Mouse (Mus musculus): Measurements from ENCODE around the gene Pde4a.

Pde4a gene

DNA sequence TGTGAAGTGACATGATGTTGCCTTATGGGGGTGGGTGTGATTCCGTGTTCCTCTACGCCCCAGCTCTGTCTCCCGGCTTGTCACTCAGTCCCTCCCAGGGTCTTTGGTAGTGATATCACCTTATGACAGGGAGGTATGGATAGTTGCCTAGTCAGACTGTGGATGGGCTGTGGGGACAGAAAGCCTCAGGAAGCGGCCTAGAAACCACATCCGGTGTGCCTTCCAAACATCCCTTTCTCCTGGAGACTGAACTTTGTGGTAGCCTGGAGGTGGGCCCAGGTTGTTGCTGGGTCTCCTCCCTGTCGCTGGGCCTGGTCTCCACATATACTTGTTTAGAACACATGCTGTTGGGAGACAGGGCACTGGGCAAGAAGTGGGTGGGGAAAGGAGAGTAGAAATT lies 17.9 kb downstream of the Pde4a start:
- DNase-seq (ENCODE audit: low spot score in 2 of 2) = no peak

DNA sequence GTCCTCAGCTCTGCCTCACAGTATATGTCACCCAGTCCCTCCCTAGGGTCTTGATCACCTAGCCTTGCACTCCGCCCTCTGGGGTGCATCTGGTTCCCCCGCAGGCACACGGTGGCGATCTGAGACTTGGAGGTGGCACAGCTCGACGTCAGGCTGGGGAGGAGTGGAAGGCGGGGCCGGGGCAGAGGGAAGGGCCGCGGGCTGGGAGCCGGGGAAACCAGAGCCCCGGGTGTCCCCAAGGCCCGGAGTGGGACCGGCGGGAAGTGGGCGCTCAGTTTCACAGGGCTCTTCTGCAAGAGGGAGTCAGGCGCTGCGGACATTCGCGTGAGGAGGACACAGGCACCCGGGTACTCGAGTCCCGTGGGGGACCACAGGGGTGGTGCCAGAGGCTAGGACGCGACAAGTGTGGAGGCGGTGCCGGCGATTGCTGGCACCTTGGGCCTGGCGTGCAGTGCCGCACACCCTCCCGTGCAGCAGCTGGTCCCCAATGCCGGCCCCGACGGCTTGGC lies 18.4 kb downstream of the Pde4a start:
- no peak for DNase-seq (ENCODE audit: low spot score in 2 of 2)

DNA sequence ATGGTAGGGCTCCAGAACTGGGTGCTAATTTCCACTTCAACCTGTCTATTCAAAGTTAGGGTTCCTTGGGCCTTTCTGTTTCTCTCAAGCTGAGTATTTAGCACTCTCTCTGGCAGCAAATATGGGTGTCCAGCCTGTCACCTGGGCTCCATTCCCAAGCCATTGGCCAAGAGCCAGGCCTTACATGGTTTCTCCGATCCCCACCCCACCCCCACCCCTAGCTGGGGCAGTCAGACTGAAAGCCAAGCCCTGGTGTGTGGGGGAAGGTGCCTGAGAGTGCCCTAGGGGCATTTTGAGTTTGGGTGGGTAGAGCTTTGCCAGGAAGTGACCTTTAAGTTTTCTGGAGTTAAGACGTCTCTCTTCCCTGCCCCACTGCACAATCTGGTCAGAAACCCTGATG lies 19.2 kb downstream of the Pde4a start:
- no peak for DNase-seq (ENCODE audit: low spot score in 2 of 2)

DNA sequence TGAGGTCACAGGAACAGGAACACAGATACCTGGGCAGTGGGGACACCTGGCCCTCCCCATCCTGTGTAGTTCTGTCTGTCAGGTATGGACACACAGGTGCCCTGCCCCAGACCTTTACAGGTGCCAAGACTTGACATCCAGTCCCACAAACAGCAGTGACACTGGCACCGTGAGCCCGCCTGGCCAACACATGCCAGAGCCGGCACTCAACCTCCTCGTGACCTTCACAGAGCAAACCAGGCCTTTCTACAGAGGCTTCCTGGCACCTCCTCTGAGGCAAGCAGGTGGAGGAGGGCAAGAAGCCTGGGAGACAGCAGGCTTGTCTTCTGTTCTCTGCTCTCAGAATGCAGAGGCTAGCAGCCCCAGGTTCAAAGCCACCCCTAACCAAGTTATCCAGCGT lies 19.9 kb downstream of the Pde4a start:
- no peak for DNase-seq (ENCODE audit: low spot score in 2 of 2)

DNA sequence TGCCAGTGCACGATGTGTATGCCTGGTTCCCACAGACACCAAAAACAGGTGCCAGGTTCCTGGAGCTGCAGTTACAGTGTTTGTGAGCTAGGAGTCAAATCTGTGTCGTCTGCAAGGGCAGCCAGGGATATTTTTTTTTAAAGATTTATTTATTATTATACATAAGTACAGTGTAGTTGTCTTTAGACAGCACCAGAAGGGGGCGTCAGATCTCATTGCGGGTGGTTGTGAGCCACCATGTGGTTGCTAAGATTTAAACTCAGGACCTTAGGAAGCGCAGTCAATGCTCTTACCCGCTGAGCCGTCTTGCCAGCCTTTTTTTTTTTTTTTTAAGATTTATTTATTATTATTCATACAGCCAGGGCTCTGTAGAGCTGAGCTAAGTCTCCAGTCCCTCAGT lies 24.4 kb downstream of the Pde4a start:
- DNase-seq (ENCODE audit: low spot score in 2 of 2) = no peak

DNA sequence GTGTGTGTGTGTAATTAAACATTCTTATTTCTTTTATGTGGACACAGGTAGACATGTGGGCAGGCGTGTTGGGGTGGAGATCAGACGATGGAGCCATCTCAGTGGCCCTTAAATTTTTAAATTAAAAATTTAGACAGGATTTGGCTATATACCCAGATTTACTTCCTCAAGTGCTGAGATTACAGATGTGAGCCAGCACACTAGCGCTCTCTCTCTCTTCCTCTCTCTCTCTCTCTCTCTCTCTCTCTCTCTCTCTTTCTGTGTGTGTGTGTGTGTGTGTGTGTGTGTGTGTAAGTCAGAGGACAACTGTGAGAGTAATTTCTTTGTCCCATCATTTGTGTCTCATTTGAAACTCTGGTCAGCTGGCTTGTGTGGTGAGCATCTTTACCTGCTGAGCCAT lies 25.2 kb downstream of the Pde4a start:
- no peak for DNase-seq (ENCODE audit: low spot score in 2 of 2)

DNA sequence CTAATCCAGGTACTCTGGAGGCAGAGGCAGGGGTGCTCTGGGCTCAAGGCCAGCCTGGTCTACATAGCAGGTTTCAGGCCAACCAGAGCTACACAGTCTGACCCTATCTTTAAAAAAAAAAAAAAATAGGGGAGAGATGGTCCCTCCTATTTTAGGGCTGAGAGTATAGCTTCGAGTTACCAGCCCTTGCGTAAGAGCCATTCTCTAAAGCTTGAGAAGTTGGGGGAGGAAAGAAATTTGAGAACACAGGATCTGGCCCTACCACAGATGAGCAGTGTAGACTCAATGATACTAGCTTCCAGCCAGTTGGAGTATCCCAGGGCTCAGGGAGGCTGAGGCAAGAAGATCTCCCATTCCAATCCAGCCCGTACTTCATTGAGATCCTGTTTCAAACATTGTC lies 28.3 kb downstream of the Pde4a start:
- no peak for DNase-seq (ENCODE audit: low spot score in 2 of 2)

DNA sequence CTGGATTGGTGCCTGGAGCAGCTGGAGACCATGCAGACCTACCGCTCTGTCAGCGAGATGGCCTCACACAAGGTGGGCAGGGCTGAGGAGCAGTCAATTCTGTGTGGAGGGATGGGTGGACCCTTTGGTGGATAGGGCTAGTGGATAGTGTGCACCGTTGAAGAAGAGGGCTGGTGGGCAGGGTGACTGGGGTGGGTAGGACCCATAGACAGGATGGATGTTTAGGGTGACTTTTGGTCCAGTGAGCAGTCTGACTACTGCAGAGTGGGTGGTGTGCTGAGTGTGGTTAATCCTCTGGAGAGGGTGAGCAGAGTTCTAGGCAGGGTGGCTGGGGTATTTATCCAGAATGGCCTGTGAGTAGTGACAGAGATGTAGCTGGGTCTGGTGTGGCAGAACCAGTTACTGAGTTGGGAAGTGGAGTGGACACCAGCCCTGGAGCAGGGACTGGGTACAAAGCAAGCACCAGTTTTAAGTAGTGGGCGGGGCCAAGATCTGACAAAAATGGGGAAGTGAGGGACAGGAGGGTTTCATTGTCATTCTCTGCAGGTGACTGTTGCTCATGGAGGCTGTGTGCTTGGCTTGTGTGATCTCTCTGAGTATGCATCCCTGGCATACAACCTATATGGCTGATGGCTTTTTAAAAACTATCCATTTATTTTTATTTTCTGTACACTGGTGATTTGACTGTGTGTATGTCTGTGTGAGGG lies 29.4 kb downstream of the Pde4a start:
- no peak for DNase-seq (ENCODE audit: low spot score in 2 of 2)

- DNase-seq (ENCODE audit: low spot score in 2 of 2) = peak; percentile 69 to 77
Observed at GRCm38 (mm10) chr9:21195736-21196505, 30.4 kb downstream of the Pde4a start.

GRCm38 (mm10) chr9:21196521-21197433 lies 31.3 kb downstream of the Pde4a start:
- peak; percentile 52 to 60 for DNase-seq (ENCODE audit: low spot score in 2 of 2)

DNA sequence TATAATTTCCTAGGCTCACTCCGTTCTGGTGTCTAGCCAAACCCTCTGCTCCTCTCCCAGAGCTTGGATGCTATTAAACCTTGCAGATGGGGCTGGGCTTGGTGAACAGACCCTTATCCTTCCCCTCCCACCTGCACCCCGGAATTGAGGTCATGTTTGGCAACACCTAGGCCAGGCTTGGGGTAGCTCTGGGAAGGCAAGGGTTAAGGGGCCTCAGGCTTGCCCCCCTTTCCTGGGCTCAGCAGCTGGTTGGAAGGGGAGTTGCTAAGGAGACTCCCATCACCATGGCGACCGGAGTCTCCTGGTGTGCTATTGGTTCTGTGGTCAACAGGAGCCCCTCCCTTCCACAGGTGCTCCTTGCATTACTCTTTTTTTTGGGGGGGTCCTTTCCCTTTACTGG lies 32.5 kb downstream of the Pde4a start:
- DNase-seq (ENCODE audit: low spot score in 2 of 2) = peak; percentile 81 to 84

- no peak for DNase-seq (ENCODE audit: low spot score in 2 of 2)
Observed at GRCm38 (mm10) chr9:21198960-21199359, 33.4 kb downstream of the Pde4a start.

DNA sequence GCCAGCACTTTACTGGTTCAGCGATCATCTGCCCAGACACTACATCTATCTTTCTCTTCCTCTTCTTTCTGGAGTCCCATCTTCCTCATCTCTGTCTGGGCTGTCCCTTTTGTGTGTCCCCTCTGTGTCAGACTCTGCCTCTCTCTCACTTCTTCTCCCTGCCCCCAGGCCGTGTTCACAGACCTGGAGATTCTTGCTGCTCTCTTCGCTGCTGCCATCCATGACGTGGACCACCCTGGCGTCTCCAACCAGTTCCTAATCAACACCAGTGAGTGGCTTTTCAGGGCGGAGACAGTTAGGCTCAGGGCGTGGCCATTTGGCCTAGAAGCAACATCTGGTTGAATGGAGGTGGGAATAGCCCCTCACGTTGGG lies 38.6 kb downstream of the Pde4a start:
- no peak for DNase-seq (ENCODE audit: low spot score in 2 of 2)

GRCm38 (mm10) chr9:21204528-21205272 lies 39.2 kb downstream of the Pde4a start:
- peak in 1 of 2 experiments; percentile 51 for DNase-seq (ENCODE audit: low spot score in 2 of 2)

- no peak for DNase-seq (ENCODE audit: low spot score in 2 of 2)
Observed at GRCm38 (mm10) chr9:21206848-21207247, 41.3 kb downstream of the Pde4a start.

DNA sequence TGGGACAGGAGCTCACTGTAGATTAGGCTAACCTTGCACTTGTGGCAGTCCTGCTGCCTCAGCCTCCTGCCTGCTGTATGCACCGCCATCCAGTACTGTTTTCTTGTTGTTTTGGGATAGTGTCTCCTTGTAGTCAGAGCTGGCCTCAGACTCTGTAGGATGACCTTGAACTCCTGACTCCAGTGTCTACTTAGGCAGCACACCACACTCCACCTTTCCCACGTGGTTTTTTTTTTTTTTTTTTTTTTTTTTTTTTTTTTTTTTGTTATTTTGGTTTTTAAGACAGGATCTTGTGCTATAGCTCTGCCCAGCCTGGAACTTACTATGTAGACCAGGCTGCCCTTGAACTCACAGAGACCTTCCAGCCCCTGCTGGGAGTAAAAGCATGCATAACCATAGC lies 43.1 kb downstream of the Pde4a start:
- DNase-seq (ENCODE audit: low spot score in 2 of 2) = no peak

GRCm38 (mm10) chr9:21210821-21211220 lies 45.3 kb downstream of the Pde4a start:
- no peak for DNase-seq (ENCODE audit: low spot score in 2 of 2)

GRCm38 (mm10) chr9:21211624-21212023 lies 46.1 kb downstream of the Pde4a start:
- no peak for DNase-seq (ENCODE audit: low spot score in 2 of 2)

DNA sequence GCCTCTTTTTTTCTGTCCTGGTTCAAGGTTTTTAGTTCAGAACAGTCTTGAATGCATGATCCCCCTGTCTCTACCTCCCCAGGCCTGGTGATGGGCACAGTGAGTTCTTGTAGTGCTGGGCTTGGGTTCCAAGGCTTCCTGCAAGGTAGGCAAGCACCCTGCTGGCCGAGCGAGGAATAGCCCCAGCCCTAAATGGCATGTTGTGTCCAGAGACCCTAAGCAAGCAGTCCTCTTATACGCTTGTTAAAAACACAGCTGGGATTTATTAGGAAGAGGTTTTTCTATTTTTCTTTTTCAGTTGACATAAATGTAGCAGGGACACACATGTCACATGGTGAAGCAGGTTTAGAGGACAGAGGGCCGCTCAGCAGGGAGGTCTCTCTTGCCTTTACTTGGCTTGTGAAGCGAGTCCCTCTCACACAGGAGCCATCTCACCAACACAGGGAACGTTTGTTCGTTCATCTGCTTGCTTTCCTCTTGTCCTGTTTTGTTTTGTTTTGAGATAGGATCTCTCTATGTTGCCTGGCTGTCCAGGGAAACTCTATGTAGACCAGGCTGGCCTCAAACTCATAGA lies 48.2 kb downstream of the Pde4a start:
- DNase-seq (ENCODE audit: low spot score in 2 of 2) = no peak

DNA sequence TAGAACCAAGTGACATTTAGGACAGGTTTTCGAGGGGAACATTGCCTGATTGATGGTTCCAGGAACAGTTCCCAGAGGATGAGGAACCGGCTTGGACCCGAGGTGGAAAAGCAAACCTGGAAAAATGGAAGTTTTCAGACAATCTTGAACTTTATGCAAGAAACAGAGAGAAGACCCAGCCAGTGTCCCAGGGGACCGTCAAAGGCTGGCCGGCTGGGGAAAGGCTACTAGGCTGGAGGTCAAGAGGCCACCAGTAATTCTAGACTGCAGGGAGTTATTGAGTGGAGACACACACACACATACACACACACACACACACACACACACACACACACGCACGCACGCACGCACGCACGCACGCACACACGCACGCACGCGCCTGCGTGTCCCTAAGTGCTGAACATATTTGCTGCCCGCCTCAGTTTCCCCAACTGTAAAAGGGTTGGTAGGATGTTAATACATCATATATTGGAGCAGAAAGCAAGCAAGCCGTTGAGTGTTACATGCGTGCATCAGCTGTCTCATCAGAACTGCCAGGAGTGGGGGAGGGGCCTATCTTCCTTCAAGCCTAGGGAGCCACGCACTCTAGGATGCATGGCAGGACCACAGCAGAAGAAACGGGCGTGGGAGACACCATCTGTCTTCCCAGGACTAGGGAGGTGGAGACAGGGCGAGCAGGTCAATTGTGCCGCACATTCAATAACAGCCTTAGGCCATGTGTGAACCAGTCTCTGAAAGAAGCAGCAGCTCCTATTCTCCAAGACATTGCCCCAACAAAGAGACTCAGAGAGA lies 50.7 kb downstream of the Pde4a start:
- no peak for DNase-seq (ENCODE audit: low spot score in 2 of 2)

All from right cerebral cortex, postnatal 36 days (tissue).